Mouse (Mus musculus) testis, adult 2 months (tissue): Measurements from ENCODE around the gene Tanc1.

Experiments used
- CTCF ChIP-seq: fragments of 200-500 bp; IDR thresholded peaks from 2 replicates; pipeline ENCODE4 v1.5.1; 2012; ENCODE audit warnings: low read depth, mild to moderate bottlenecking, inconsistent platforms, low read length, moderate library complexity; ENCODE audit not compliant: control insufficient read depth, insufficient read depth, insufficient replicate concordance
- POLR2A ChIP-seq: fragments of 200-500 bp; IDR thresholded peaks from 2 replicates; pipeline ENCODE4 v1.6.1; 2012; ENCODE audit warnings: low read depth, mild to moderate bottlenecking, inconsistent platforms, low read length, moderate library complexity; ENCODE audit not compliant: control insufficient read depth

DNA sequence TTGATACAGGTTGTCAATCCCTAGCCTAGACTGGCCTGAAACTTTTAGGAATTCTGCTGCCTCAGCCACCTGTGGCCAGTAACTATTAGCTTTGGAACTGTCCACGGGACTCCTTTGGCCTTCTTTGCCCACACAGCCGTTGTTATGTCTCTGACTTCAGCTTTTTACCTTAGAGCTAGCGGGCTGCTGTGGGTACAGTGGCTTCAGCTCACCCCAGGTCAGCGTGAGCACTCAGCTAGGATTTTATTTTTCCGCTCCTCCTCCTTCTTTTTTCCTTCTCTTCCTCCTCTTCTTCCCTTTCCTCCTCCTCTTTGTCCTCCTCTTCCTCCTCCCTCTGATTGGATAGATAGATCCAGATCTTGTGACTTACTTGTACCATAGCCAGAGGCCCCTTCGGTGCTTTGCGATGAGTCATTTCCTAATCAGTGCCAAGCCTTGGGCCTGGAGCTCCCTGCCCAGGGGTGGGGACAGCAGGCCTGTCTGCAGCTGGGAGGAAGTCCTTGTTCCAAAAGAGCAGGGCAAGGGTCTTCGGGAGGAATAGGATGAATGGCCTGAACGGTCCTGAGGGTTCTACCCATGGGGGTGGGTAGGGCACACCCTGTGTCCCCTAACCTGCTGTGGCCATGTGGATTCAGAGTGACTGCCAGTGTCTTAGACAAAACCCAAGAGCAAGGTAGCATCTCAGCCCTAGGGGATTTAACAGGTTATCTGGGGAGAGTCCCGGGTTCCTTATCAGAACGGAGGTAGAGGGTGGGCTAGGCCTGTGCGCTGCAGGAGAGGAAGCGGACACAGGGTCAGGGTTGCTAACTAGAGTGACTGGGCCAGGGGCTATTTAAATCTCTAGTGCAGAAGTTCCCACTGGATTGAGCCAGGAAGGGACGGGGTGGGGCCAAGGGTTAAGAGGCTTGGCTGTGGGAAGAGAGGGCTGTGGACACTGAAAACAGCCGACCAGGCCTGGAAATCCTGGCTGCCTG lies 58.5 kb downstream of the Tanc1 start:
- no peak for TF ChIP-seq CTCF
- TF ChIP-seq POLR2A: no peak
